Mouse (Mus musculus) hindbrain, embryonic 16.5 days (tissue): ENCODE results near the gene Grip1. TPM values are rescaled to one million over a fixed set of nuclear protein-coding genes. Genes with fewer than 3 reads are reported as not detected.
A peak's percentile ranks its signal among the peaks of the same experiment; 100 is the strongest.

Source experiments
- ATAC-seq: fragments of 200-750 bp; cut with Nextera tagmentation; 2 replicates; pipeline ENCODE4 v1.8.0; 2017; ENCODE audit warnings: moderate TSS enrichment, moderate library complexity
- H3K27ac ChIP-seq: fragments of 300-500 bp; sonication (generic); 2 replicates; pipeline ENCODE4 v1.5.1; 2014; ENCODE audit warnings: low read depth, mild to moderate bottlenecking, control low read depth, low read length, moderate library complexity
- H3K27me3 ChIP-seq: fragments of 300-500 bp; sonication (generic); replicated peaks from 2 replicates; pipeline ENCODE4 v1.6.1; 2014; ENCODE audit warnings: low read length; ENCODE audit not compliant: control insufficient read depth, insufficient read depth
- H3K36me3 ChIP-seq: fragments of 300-500 bp; sonication (generic); 2 replicates; pipeline ENCODE4 v1.6.1; 2014; ENCODE audit warnings: mild to moderate bottlenecking, low read length, moderate library complexity, mixed read lengths; ENCODE audit not compliant: control insufficient read depth, insufficient read depth
- H3K4me1 ChIP-seq: fragments of 300-500 bp; sonication (generic); 2 replicates; pipeline ENCODE4 v1.6.1; 2014; ENCODE audit warnings: low read depth, low read length; ENCODE audit not compliant: control insufficient read depth, insufficient read depth
- H3K4me2 ChIP-seq: fragments of 300-500 bp; sonication (generic); 2 replicates; pipeline ENCODE4 v1.6.1; 2014; ENCODE audit warnings: mild to moderate bottlenecking, low read length, control low read depth, moderate library complexity
- H3K4me3 ChIP-seq: fragments of 300-500 bp; sonication (generic); 2 replicates; pipeline ENCODE4 v1.5.1; 2014; ENCODE audit warnings: mild to moderate bottlenecking, low read length, control low read depth, moderate library complexity
- H3K9ac ChIP-seq: fragments of 300-500 bp; sonication (generic); 2 replicates; pipeline ENCODE4 v1.6.1; 2014; ENCODE audit warnings: low read depth, mild to moderate bottlenecking, control low read depth, low read length, moderate library complexity
- H3K9me3 ChIP-seq: fragments of 300-500 bp; sonication (generic); 2 replicates; pipeline ENCODE4 v1.6.1; 2014; ENCODE audit warnings: mild to moderate bottlenecking, low read length, moderate library complexity; ENCODE audit not compliant: control insufficient read depth
- WGBS: fragments of 180-500 bp; shearing (Covaris S2); extraction: QIAGEN DNeasy Blood & Tissue Kit; methylation state at CpG from one replicate; pipeline ENCODE4 v1.1.7; 2014; 5-methylcytosine and 5-hydroxymethylcytosine counted together
- polyA plus RNA-seq: library from polyadenylated mRNA; unstranded; fragments of >200 nt; fragmentation: Nextera tagmentation; extraction: Ambion mirVana; gene quantifications from 2 replicates; pipeline ENCODE4 v1.2.1, GENCODE M21; 2015

Gene Grip1
- polyA plus RNA-seq, 1 experiment from 2014 or later: 16.6 TPM

GRCm38 (mm10) chr10:119805082-119805481, 351.5 kb downstream of the Grip1 start:
- WGBS: 79% methylated on average over 7 of the region's 7 CpGs
- H3K4me2 ChIP-seq: no peak overlapping the region
- no peak for ATAC-seq
- no peak overlapping the region for H3K27ac ChIP-seq
- H3K9me3 ChIP-seq: no peaks in the 10 kb centered on the region
- no peaks in the 10 kb centered on the region for H3K27me3 ChIP-seq
- no peak overlapping the region for H3K4me3 ChIP-seq
- H3K36me3 ChIP-seq: no peaks in the 10 kb centered on the region
- H3K9ac ChIP-seq: no peak overlapping the region
- no peaks in the 10 kb centered on the region; the same call in 1 of the 2 replicates for H3K4me1 ChIP-seq

GRCm38 (mm10) chr10:119806151-119806550, 352.5 kb downstream of the Grip1 start:
- WGBS: 36% methylated on average over 8 of the region's 8 CpGs
- no peaks in the 10 kb centered on the region for H3K9me3 ChIP-seq
- ATAC-seq: no peak
- no peaks in the 10 kb centered on the region for H3K36me3 ChIP-seq
- H3K4me3 ChIP-seq: no peak overlapping the region
- H3K4me2 ChIP-seq: no peak overlapping the region
- H3K4me1 ChIP-seq: no peaks in the 10 kb centered on the region; the same call in 1 of the 2 replicates
- H3K27me3 ChIP-seq: no peaks in the 10 kb centered on the region
- no peak overlapping the region for H3K9ac ChIP-seq
- no peak overlapping the region for H3K27ac ChIP-seq

- 93% methylated on average over 5 of the region's 5 CpGs for WGBS
- Histone ChIP-seq H3K27me3 (no peaks in the 10 kb centered on the region), H3K9me3 (no peaks in the 10 kb centered on the region), H3K4me3 (no peak overlapping the region), H3K4me1 (no peaks in the 10 kb centered on the region; the same call in 1 of the 2 replicates), H3K36me3 (no peaks in the 10 kb centered on the region), H3K27ac (no peak overlapping the region), H3K4me2 (no peak overlapping the region), H3K9ac (no peak overlapping the region)
- no peak for ATAC-seq
Observed at GRCm38 (mm10) chr10:119808384-119808783, 354.8 kb downstream of the Grip1 start.

- Histone ChIP-seq H3K4me1 (peaks cover 5% of the 10 kb centered on the region), H3K4me3 (no peak overlapping the region), H3K27me3 (no peaks in the 10 kb centered on the region), H3K9me3 (no peaks in the 10 kb centered on the region), H3K9ac (no peak overlapping the region), H3K27ac (no peak overlapping the region), H3K36me3 (no peaks in the 10 kb centered on the region), H3K4me2 (no peak overlapping the region)
- WGBS: 60% methylated on average over 4 of the region's 4 CpGs
- ATAC-seq: no peak
Observed at GRCm38 (mm10) chr10:119814087-119814486, 360.5 kb downstream of the Grip1 start.

- H3K27me3 ChIP-seq: no peaks in the 10 kb centered on the region
- ATAC-seq: no peak
Observed at GRCm38 (mm10) chr10:119816001-119816400, 362.4 kb downstream of the Grip1 start.

GRCm38 (mm10) chr10:119818381-119818780, 364.8 kb downstream of the Grip1 start:
- H3K9ac ChIP-seq: no peak overlapping the region
- 25% methylated on average over 5 of the region's 5 CpGs for WGBS

More at GRCm38 (mm10) chr10:119816001-119816400, 362.4 kb downstream of the Grip1 start:
- Histone ChIP-seq H3K9ac (no peak overlapping the region), H3K36me3 (no peaks in the 10 kb centered on the region), H3K4me1 (peaks cover 11% of the 10 kb centered on the region), H3K27ac (no peak overlapping the region), H3K4me3 (no peak overlapping the region), H3K4me2 (no peak overlapping the region), H3K9me3 (no peaks in the 10 kb centered on the region)
- WGBS: 69% methylated on average over 5 of the region's 5 CpGs

GRCm38 (mm10) chr10:119819102-119819681, 365.6 kb downstream of the Grip1 start:
- no peaks in the 10 kb centered on the region for H3K9me3 ChIP-seq
- H3K36me3 ChIP-seq: no peaks in the 10 kb centered on the region
- ATAC-seq: peak; percentile 74
- WGBS: 5% methylated on average over 17 of the region's 17 CpGs
- peak overlapping the region; percentile 52 for H3K4me3 ChIP-seq
- H3K27me3 ChIP-seq: no peaks in the 10 kb centered on the region
- H3K4me2 ChIP-seq: peak overlapping the region; percentile 49
- H3K27ac ChIP-seq: peak overlapping the region; percentile 90
- H3K4me1 ChIP-seq: peaks cover 16% of the 10 kb centered on the region
- peak overlapping the region; percentile 62 for H3K9ac ChIP-seq

More at GRCm38 (mm10) chr10:119818381-119818780, 364.8 kb downstream of the Grip1 start:
- Histone ChIP-seq H3K4me2 (peak overlapping the region; percentile 49), H3K4me1 (peaks cover 11% of the 10 kb centered on the region), H3K27ac (peak overlapping the region; percentile 69), H3K4me3 (no peak overlapping the region; the same call in 1 of the 2 replicates), H3K27me3 (no peaks in the 10 kb centered on the region), H3K36me3 (no peaks in the 10 kb centered on the region), H3K9me3 (no peaks in the 10 kb centered on the region)
- peak; percentile 88 for ATAC-seq

- Histone ChIP-seq H3K27ac (peak overlapping the region; percentile 90), H3K36me3 (no peaks in the 10 kb centered on the region), H3K4me2 (peak overlapping the region; percentile 49), H3K4me1 (peaks cover 20% of the 10 kb centered on the region), H3K9me3 (no peaks in the 10 kb centered on the region), H3K9ac (peak overlapping the region; percentile 62), H3K27me3 (no peaks in the 10 kb centered on the region), H3K4me3 (peak overlapping the region; percentile 52)
- no peak for ATAC-seq
- WGBS: 8% methylated on average over 5 of the region's 5 CpGs
Observed at GRCm38 (mm10) chr10:119819740-119820139, 366.1 kb downstream of the Grip1 start.

GRCm38 (mm10) chr10:119820428-119820827, 366.8 kb downstream of the Grip1 start:
- no peak for ATAC-seq
- H3K27me3 ChIP-seq: no peaks in the 10 kb centered on the region
- 28% methylated on average over 4 of the region's 4 CpGs for WGBS
- no peak overlapping the region for H3K9ac ChIP-seq
- H3K27ac ChIP-seq: no peak overlapping the region
- peak overlapping the region; percentile 49 for H3K4me2 ChIP-seq
- H3K4me3 ChIP-seq: peak overlapping the region; percentile 15
- no peaks in the 10 kb centered on the region for H3K9me3 ChIP-seq
- no peaks in the 10 kb centered on the region for H3K36me3 ChIP-seq
- peaks cover 20% of the 10 kb centered on the region for H3K4me1 ChIP-seq
